Mouse (Mus musculus) lung, adult 2 months (tissue): ENCODE measurements at regions not wholly inside any gene's neighbourhood (a gene's known extent, or its start where the extent isn't known, plus 50 kb on each side); places are given as distances from the start of the nearest gene placed in this dataset.

Source experiments
- CTCF ChIP-seq: fragments of 200-500 bp; IDR thresholded peaks from 2 replicates; pipeline ENCODE4 v1.5.1; 2011; ENCODE audit warnings: mild to moderate bottlenecking, low read length, control low read depth; ENCODE audit not compliant: insufficient read depth
- POLR2A ChIP-seq: fragments of 200-500 bp; IDR thresholded peaks from 2 replicates; pipeline ENCODE4 v1.6.1; 2011; ENCODE audit warnings: low read depth, mild to moderate bottlenecking, control low read depth, low read length, borderline replicate concordance; ENCODE audit errors: extremely low read depth

GRCm38 (mm10) chr13:113534664-113535455 lies 83.5 kb downstream of the Snx18 start:
- TF ChIP-seq CTCF: no peak
- TF ChIP-seq POLR2A: no peak
